Mouse (Mus musculus): ENCODE measurements around the gene Card9.

Gene Card9

GRCm38 (mm10) chr2:26362991-26363390 lies 2.3 kb upstream of the Card9 start:
- in situ Hi-C loops (cut with MboI, MseI), result no loop called here

GRCm38 (mm10) chr2:26359983-26360382 lies 735 bp downstream of the Card9 start:
- in situ Hi-C loops (cut with MboI, MseI), result no loop called here

- in situ Hi-C loops (cut with MboI, MseI), result no loop called here
Measured at GRCm38 (mm10) chr2:26358667-26359320, 1.9 kb downstream of the Card9 start.

- in situ Hi-C loops (cut with MboI, MseI), result no loop called here
Measured at GRCm38 (mm10) chr2:26357484-26357883, 3.2 kb downstream of the Card9 start.

- in situ Hi-C loops (cut with MboI, MseI), result no loop called here
Measured at GRCm38 (mm10) chr2:26356678-26357077, 4.0 kb downstream of the Card9 start.

GRCm38 (mm10) chr2:26356231-26356630 lies 4.5 kb downstream of the Card9 start:
- in situ Hi-C loops (cut with MboI, MseI), result no loop called here

- in situ Hi-C loops (cut with MboI, MseI), result no loop called here
Measured at GRCm38 (mm10) chr2:26354401-26354800, 6.3 kb downstream of the Card9 start.

GRCm38 (mm10) chr2:26353066-26353980 lies 7.4 kb downstream of the Card9 start:
- in situ Hi-C loops (cut with MboI, MseI), result no loop called here

- in situ Hi-C loops (cut with MboI, MseI), result no loop called here
Measured at GRCm38 (mm10) chr2:26352291-26352910, 8.3 kb downstream of the Card9 start.

- in situ Hi-C loops (cut with MboI, MseI), result no loop called here
Measured at GRCm38 (mm10) chr2:26351358-26352290, 9.1 kb downstream of the Card9 start, which contains the start of gene Dnlz. TSS of gene Dnlz (minus strand) at chr2:26352110.

GRCm38 (mm10) chr2:26348241-26348640 lies 12.5 kb downstream of the Card9 start:
- in situ Hi-C loops (cut with MboI, MseI), result no loop called here

- in situ Hi-C loops (cut with MboI, MseI), result no loop called here
Measured at GRCm38 (mm10) chr2:26342609-26343490, 17.9 kb downstream of the Card9 start.

- in situ Hi-C loops (cut with MboI, MseI), result no loop called here
Measured at GRCm38 (mm10) chr2:26342044-26342443, 18.7 kb downstream of the Card9 start.

- in situ Hi-C loops (cut with MboI, MseI), result no loop called here
Measured at GRCm38 (mm10) chr2:26341510-26341981, 19.2 kb downstream of the Card9 start.

GRCm38 (mm10) chr2:26339204-26339551 lies 21.5 kb downstream of the Card9 start:
- in situ Hi-C loops (cut with MboI, MseI), result no loop called here

- in situ Hi-C loops (cut with MboI, MseI), result no loop called here
Measured at GRCm38 (mm10) chr2:26338302-26339203, 22.2 kb downstream of the Card9 start.

GRCm38 (mm10) chr2:26330702-26331101 lies 30.0 kb downstream of the Card9 start:
- in situ Hi-C loops (cut with MboI, MseI), result no loop called here

- in situ Hi-C loops (cut with MboI, MseI), result no loop called here
Measured at GRCm38 (mm10) chr2:26330056-26330468, 30.7 kb downstream of the Card9 start.

GRCm38 (mm10) chr2:26329402-26329801 lies 31.3 kb downstream of the Card9 start:
- in situ Hi-C loops (cut with MboI, MseI), result no loop called here

All from regulatory T cell (primary cell).